Mouse (Mus musculus) heart, embryonic 11.5 days (tissue): ENCODE measurements around the gene Rbsn. TPM values are rescaled to one million over a fixed set of nuclear protein-coding genes. Genes with fewer than 3 reads are reported as not detected.

Experiments used
- ATAC-seq: fragments of 200-750 bp; cut with Nextera tagmentation; replicated peaks from 2 replicates; pipeline ENCODE4 v1.8.0; 2017; ENCODE audit warnings: moderate library complexity; ENCODE audit not compliant: insufficient number of reproducible peaks, low FRiP score, low TSS enrichment
- H3K27ac ChIP-seq: fragments of 300-500 bp; sonication (generic); 2 replicates; pipeline ENCODE4 v1.5.1; 2014; ENCODE audit warnings: mild to moderate bottlenecking, low read depth, low read length
- H3K27me3 ChIP-seq: fragments of 300-500 bp; sonication (generic); 2 replicates; pipeline ENCODE4 v1.6.1; 2014; ENCODE audit warnings: mild to moderate bottlenecking, low read length, mixed read lengths; ENCODE audit not compliant: control insufficient read depth, insufficient read depth
- H3K36me3 ChIP-seq: fragments of 300-500 bp; sonication (generic); 2 replicates; pipeline ENCODE4 v1.6.1; 2014; ENCODE audit warnings: mild to moderate bottlenecking, low read length, moderate library complexity, mixed read lengths; ENCODE audit not compliant: control insufficient read depth, insufficient read depth
- H3K4me1 ChIP-seq: fragments of 300-500 bp; sonication (generic); 2 replicates; pipeline ENCODE4 v1.6.1; 2014; ENCODE audit warnings: low read length; ENCODE audit not compliant: control insufficient read depth, insufficient read depth
- H3K4me2 ChIP-seq: fragments of 300-500 bp; sonication (generic); 2 replicates; pipeline ENCODE4 v1.6.1; 2014; ENCODE audit warnings: mild to moderate bottlenecking, moderate library complexity
- H3K4me3 ChIP-seq: fragments of 300-500 bp; sonication (generic); 2 replicates; pipeline ENCODE4 v1.5.1; 2014; ENCODE audit warnings: low read depth, low read length
- H3K9ac ChIP-seq: fragments of 300-500 bp; sonication (generic); 2 replicates; pipeline ENCODE4 v1.6.1; 2014; ENCODE audit warnings: mild to moderate bottlenecking, low read depth, low read length, moderate library complexity
- H3K9me3 ChIP-seq: fragments of 300-500 bp; sonication (generic); replicated peaks from 2 replicates; pipeline ENCODE4 v1.6.1; 2016; ENCODE audit warnings: low read length; ENCODE audit not compliant: control insufficient read depth
- WGBS: fragments of 180-500 bp; shearing (Covaris S2); extraction: QIAGEN DNeasy Blood & Tissue Kit; methylation state at CpG from one replicate; pipeline ENCODE4 v1.1.7; 2014; ENCODE audit not compliant: insufficient replicate concordance; 5-methylcytosine and 5-hydroxymethylcytosine counted together
- polyA plus RNA-seq: library from polyadenylated mRNA; unstranded; fragments of >200 nt; fragmentation: Nextera tagmentation; extraction: Ambion mirVana; gene quantifications from 2 replicates; pipeline ENCODE4 v1.2.1, GENCODE M21; 2014

Gene Rbsn
- polyA plus RNA-seq, 1 experiment from 2014 or later, result 12.3 TPM

- no peak for ATAC-seq
- no peak overlapping the region for H3K4me3 ChIP-seq
- H3K9ac ChIP-seq, result no peak overlapping the region
- no peaks in the 10 kb centered on the region for H3K27me3 ChIP-seq
- 95% methylated on average over 4 of the region's 4 CpGs for WGBS
- no peaks in the 10 kb centered on the region for H3K4me1 ChIP-seq
- no peaks in the 10 kb centered on the region for H3K9me3 ChIP-seq
- no peak overlapping the region for H3K27ac ChIP-seq
- no peak overlapping the region for H3K4me2 ChIP-seq
- H3K36me3 ChIP-seq, result peaks cover 8% of the 10 kb centered on the region
Measured at GRCm38 (mm10) chr6:92145881-92146280, 68.8 kb downstream of the Rbsn start.

Other genes with a start within 250 kb of the Rbsn start
- 9.1 and 10.2 TPM in 2 replicates for gene Fgd5, start 236.0 kb downstream of the Rbsn start, polyA plus RNA-seq
- 16.4 and 16.9 TPM in 2 replicates for gene Nr2c2, start 123.5 kb downstream of the Rbsn start, polyA plus RNA-seq
- 79.6 and 84.8 TPM in 2 replicates for gene Mrps25, start 30.9 kb downstream of the Rbsn start, polyA plus RNA-seq
- gene Trh, start 29.7 kb upstream of the Rbsn start, polyA plus RNA-seq, result 0.58 and 0.86 TPM in 2 replicates